Mouse (Mus musculus) splenic B cell, adult 2 months (primary cell): ENCODE measurements around the gene Neurl2.
A peak's percentile ranks its signal among the peaks of the same experiment; 100 is the strongest.
"Not testable (repeated sequence)": the region's sequence is repeated elsewhere in the genome, so short reads cannot be mapped to it uniquely, and the experiment has no call there.

Source experiments
- DNase-seq: peaks from one replicate; pipeline ENCODE4 v3.0.0-alpha.2; 2011; ENCODE audit warnings: low read depth, low spot score
- H3K27me3 ChIP-seq: 2 replicates; pipeline ENCODE4 v1.6.1; 2012; ENCODE audit warnings: mild to moderate bottlenecking, low read length, moderate library complexity, mixed read lengths; ENCODE audit not compliant: control insufficient read depth, poor library complexity, insufficient read depth, severe bottlenecking
- H3K36me3 ChIP-seq: 2 replicates; pipeline ENCODE4 v1.6.1; 2012; ENCODE audit warnings: mild to moderate bottlenecking, low read length, moderate library complexity, mixed read lengths; ENCODE audit not compliant: control insufficient read depth, poor library complexity, insufficient read depth, severe bottlenecking

The Neurl2 gene

GRCm38 (mm10) chr2:164833314-164833959 is at the start of gene Neurl2:
Gene Neurl2, minus strand, starts transcription at chr2:164833456.
- DNase-seq = peak; percentile 94
- H3K27me3 ChIP-seq = no peaks in the 10 kb centered on the region
- H3K36me3 ChIP-seq = peaks cover 11% of the 10 kb centered on the region

DNA sequence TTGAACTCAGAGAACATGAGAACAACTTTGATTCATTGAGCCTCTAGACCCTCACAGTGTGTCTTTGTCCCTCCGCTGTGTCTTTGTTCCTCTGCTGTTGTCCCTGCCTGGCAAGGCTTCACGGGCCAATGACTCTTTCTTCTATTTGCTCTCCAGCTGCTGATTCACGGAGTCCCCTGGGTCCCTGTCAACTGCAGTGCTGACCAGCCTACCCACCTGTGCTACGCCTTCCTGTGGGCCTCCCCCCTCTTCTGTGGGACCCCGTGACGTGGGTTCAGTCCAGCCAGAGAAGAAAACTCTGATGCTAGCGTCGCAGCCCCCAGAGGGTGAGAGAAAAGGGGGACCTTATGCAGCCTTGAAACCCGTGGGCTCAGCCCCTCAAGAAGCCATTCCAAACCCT is 49.4 kb upstream of the Neurl2 start:
- H3K36me3 ChIP-seq = peaks cover 9% of the 10 kb centered on the region
- H3K27me3 ChIP-seq = no peaks in the 10 kb centered on the region
- peak; percentile 66 for DNase-seq

GRCm38 (mm10) chr2:164879568-164880277 is 46.5 kb upstream of the Neurl2 start:
- Histone ChIP-seq H3K36me3 (peaks cover 3% of the 10 kb centered on the region; the same call in 1 of the 2 replicates), H3K27me3 (no peaks in the 10 kb centered on the region)
- peak; percentile 98 for DNase-seq

GRCm38 (mm10) chr2:164879228-164879567 is 45.9 kb upstream of the Neurl2 start, which contains the start of gene Pcif1:
Gene Pcif1, plus strand, starts transcription at chr2:164879304.
- Histone ChIP-seq H3K36me3 (peaks cover 3% of the 10 kb centered on the region; the same call in 1 of the 2 replicates), H3K27me3 (no peaks in the 10 kb centered on the region)
- peak; percentile 95 for DNase-seq

DNA sequence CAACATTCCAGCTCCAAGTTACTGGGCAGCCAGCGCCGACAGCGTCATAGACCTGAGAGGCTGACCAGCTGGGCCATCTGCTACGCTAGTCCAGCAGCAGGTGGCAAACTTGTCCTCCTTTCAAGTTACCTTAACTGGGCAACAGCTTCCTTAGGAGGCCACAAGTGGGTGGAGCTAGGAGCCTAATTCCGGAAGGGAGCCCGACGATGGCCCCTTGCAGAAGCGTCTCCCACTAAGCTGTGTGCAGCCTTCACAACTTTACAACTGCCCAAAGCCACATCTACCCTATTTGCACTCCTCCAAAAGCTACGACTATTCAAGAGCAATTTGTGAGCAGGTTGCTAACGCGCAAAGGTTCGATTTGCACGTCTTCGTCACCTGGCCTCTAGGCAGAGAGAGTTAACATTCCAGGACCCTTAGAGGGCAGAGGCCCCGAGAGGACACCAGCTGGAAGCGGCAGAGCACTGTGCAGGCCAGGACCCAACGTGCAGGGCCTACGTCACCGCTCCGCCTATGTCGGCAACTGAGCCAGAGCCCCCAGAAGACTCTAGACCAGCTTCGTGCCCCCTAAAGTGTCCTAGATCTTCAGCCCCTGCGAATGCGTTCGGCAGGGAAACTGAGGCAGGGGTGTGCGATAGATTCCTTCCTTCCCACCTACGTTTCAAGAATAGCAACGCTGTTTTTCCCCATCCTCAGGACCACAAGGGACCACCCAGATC is 45.4 kb upstream of the Neurl2 start:
- H3K36me3 ChIP-seq = peaks cover 3% of the 10 kb centered on the region; the same call in 1 of the 2 replicates
- DNase-seq = peak; percentile 67
- no peaks in the 10 kb centered on the region for H3K27me3 ChIP-seq

DNA sequence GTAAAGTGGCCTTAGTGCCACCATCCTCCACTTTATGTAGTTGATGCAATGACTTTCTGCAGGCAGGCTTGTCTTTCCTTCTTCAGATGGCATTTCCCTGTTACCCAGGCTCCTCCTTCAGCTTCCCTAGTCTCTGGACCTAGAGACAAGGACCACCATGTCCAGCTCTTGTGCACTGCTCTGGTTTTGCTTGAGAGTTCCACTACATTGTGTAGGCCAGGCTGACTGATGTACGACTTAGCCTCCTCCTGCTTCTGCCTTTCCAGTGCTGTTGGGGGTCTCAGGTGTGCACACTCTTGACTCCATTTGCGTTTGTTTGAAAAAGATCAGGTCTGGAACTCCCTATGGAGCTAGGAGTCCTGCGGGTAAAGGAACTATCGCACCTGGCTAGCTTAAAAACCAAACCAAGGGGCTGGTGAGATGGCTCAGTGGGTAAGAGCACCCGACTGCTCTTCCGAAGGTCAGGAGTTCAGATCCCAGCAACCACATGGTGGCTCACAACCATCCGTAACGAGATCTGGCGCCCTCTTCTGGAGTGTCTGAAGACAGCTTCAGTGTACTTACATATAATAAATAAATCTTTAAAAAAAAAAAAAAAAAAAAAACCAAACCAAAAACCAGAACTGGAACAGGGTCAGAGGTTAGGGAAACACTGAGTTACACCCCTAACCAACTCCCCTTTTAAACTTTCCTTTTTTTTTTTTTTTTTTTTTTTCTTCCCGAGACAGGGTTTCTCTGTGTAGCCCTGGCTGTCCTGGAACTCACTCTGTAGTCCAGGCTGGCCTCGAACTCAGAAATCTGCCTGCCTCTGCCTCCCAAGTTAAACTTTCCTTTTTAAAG is 44.3 kb upstream of the Neurl2 start:
- not testable (repeated sequence) for H3K27me3 ChIP-seq, DNase-seq, H3K36me3 ChIP-seq

DNA sequence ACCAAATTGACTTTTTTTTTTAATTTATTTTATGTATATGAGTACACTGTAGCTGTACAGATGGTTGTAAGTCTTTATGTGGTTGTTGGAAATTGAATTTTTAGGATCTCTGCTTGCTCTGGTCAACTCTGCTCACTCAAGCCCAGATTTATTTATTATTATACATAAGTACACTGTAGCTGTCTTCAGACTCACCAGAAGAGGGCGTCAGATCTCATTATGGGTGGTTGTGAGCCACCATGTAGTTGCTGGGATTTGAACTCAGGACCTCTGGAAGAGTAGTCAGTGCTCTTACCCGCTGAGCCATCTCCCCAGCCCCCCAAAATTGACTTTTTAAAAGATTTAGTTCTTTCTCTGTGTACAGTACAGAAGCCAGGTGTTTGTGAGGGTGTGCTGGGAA is 42.4 kb upstream of the Neurl2 start:
- H3K36me3 ChIP-seq, DNase-seq, H3K27me3 ChIP-seq: not testable (repeated sequence)

DNA sequence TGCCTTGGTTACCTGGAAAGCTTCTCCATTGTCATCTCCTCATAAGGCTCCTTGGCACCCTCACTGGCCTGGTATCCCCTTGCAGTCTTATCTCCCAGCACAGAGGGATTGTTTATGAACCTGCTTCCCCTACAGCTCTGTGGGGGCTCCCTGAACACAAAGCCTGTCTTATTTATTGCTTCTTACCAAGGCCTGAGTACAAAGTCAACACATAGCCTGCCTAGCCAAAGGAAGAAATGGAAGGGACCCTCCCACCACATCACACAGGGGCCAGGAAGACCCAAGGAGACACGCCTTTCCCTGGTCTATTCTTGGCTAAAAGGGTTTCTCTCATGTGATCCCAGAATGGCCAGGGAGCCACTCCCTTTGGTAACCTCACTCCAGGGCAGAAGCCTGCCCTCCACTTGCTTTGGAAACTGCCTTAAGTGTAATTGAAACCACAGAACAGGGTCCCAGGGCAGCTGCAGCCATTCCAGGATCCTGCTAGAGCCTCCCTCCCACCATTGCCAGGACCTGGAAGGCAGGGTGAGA is 41.0 kb upstream of the Neurl2 start:
- Histone ChIP-seq H3K27me3 (no peaks in the 10 kb centered on the region), H3K36me3 (peaks cover 3% of the 10 kb centered on the region; the same call in 1 of the 2 replicates)
- DNase-seq = no peak

DNA sequence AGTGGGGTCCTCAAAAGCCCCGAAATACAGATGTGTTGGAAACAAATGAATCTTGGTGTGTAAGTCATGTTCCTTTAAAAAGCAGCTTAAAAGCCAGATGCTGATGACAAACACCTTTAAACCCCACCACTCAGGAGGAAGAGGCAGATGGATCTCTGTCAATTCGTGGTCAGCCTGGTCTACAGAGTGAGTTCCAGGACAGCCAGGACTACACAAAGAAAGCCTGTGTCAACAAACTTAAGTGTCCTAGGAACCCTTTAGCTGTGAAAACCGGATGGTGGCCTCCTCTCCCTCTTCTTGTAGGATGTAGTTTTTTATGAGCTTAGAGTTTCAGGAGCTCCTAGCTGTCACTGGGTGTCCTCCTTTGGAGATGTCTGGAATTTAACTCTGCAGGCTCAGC is 40.4 kb upstream of the Neurl2 start:
- peaks cover 3% of the 10 kb centered on the region; the same call in 1 of the 2 replicates for H3K36me3 ChIP-seq
- DNase-seq = no peak
- no peaks in the 10 kb centered on the region for H3K27me3 ChIP-seq

DNA sequence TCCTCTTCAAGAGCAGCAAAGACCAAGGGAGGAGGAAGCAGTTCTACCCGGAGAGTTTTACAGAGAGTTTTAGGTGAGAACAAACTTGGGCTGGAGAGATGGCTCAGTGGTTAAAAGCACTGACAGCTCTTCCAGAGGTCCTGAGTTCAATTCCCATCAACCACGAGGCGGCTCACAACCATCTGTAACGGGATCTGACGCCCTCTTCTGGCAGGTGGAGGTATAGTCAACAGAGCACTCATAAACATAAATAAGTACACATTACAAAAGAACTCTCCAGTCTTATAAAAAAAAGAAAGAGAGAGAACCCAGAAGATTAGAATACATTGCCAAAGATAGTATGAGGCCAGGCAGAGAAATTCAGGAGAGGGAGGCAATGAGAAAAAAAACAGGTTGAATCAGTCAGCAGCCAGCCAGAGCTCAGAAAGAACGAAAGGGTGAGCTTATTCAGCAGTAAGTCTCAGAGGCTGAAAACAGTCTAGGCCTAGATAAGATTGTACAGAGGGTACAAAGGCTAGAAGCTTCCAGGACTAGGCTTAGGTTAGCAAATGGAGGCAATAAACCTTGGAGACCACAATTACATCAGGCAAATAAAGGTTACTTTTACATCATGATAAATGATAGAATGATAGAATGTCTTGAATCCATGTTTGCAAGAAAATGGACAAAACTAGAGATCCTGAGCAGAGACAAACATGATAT is 38.5 kb upstream of the Neurl2 start:
- Histone ChIP-seq H3K27me3 (no peaks in the 10 kb centered on the region), H3K36me3 (no peaks in the 10 kb centered on the region)
- DNase-seq = no peak

GRCm38 (mm10) chr2:164868491-164868890 is 35.2 kb upstream of the Neurl2 start:
- H3K27me3 ChIP-seq = no peaks in the 10 kb centered on the region
- peak; percentile 93 for DNase-seq

GRCm38 (mm10) chr2:164867566-164867965 is 34.3 kb upstream of the Neurl2 start:
- no peaks in the 10 kb centered on the region for H3K27me3 ChIP-seq
- DNase-seq = peak; percentile 42
- no peaks in the 10 kb centered on the region for H3K36me3 ChIP-seq

More at GRCm38 (mm10) chr2:164868491-164868890, 35.2 kb upstream of the Neurl2 start:
- H3K36me3 ChIP-seq = no peaks in the 10 kb centered on the region

GRCm38 (mm10) chr2:164866741-164867551 is 33.7 kb upstream of the Neurl2 start:
- Histone ChIP-seq H3K36me3 (no peaks in the 10 kb centered on the region), H3K27me3 (no peaks in the 10 kb centered on the region)
- peak; percentile 49 for DNase-seq
